ENCODE assay signal across 8 mouse cellular contexts in the genomic region with DNA sequence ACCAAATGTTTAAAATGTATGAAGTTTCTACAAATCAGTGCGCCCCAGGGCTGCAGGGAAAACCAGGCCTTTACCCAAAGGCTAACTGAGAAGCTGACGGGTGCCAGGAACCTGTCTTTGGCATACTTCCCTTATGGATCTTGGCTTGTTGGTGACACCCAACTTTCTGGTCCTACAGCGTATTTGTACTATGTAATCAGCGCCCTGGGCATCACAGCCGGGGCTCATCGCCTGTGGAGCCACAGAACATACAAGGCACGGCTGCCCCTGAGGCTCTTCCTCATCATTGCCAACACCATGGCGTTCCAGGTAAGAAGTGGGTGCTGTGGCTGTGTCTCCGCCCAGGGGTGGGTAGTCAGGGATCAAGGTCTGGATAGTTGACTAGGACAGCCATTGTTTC. TPM values are rescaled to one million over a fixed set of nuclear protein-coding genes. Genes with fewer than 3 reads are reported as not detected.
DNase-seq lines count a peak whose midpoint lies in the region; ATAC-seq and TF ChIP-seq lines count a peak whose summit lies in the region.

No protein-coding gene starts in this region.

- H3K27me3 ChIP-seq in testis, adult 2 months (ENCODE audit: control insufficient read depth, insufficient read depth, low read length), result no peaks in the 10 kb centered on the region
- no peaks in the 10 kb centered on the region for H3K27me3 ChIP-seq in liver, embryonic 12.5 days (replicated peaks)
- H3K27me3 ChIP-seq in stomach, postnatal 0 days (ENCODE audit: control insufficient read depth, insufficient read depth, low read length), result no peaks in the 10 kb centered on the region

- no peak for TF ChIP-seq POLR2A in testis, adult 2 months (IDR thresholded peaks at IDR 0.05; ENCODE audit: control insufficient read depth, low read depth, low read length)

- no peak for TF ChIP-seq CTCF in testis, adult 2 months (IDR thresholded peaks at IDR 0.05; ENCODE audit: control insufficient read depth, insufficient read depth, insufficient replicate concordance, low read depth, low read length)
- no peak for TF ChIP-seq CTCF in stomach, postnatal 0 days (IDR thresholded peaks at IDR 0.05; ENCODE audit: low read depth)

- peak overlapping the region; percentile 93 for H3K4me2 ChIP-seq in liver, embryonic 12.5 days
- H3K4me2 ChIP-seq in stomach, postnatal 0 days (replicated peaks; ENCODE audit: low read depth), result peak overlapping the region; percentile 75

- WGBS in liver, embryonic 12.5 days (ENCODE audit: insufficient replicate concordance), result 82% methylated on average over 9 of the region's 9 CpGs
- WGBS in stomach, postnatal 0 days, result 50% methylated on average over 9 of the region's 9 CpGs

- TF ChIP-seq EP300 in stomach, postnatal 0 days (optimal IDR thresholded peaks at IDR 0.05), result no peak

- H3K4me3 ChIP-seq in testis, adult 2 months (ENCODE audit: control insufficient read depth, low read depth, low read length), result no peak overlapping the region; the same call in 1 of the 2 replicates
- H3K4me3 ChIP-seq in liver, embryonic 12.5 days, result peak overlapping the region; percentile 82
- H3K4me3 ChIP-seq in stomach, postnatal 0 days (ENCODE audit: low read depth, low read length), result peak overlapping the region; percentile 23

- H3K4me1 ChIP-seq in testis, adult 2 months (ENCODE audit: control insufficient read depth, insufficient read depth, low read length), result peaks cover 7% of the 10 kb centered on the region
- peaks cover 89% of the 10 kb centered on the region for H3K4me1 ChIP-seq in liver, embryonic 12.5 days
- peaks cover 10% of the 10 kb centered on the region for H3K4me1 ChIP-seq in stomach, postnatal 0 days (replicated peaks; ENCODE audit: control insufficient read depth, insufficient read depth)

- H3K9ac ChIP-seq in liver, embryonic 12.5 days, result peak overlapping the region; percentile 37
- 0 out of 2 replicates have a peak overlapping the region, but pooled peaks have one; percentile 27 for H3K9ac ChIP-seq in stomach, postnatal 0 days (ENCODE audit: low read length)

- peak; percentile 57 for DNase-seq in cerebellum, adult 9-11 months
- DNase-seq in cerebellum, adult 8-10 months, result no peak
- no peak for DNase-seq in testis, postnatal 10 days (ENCODE audit: low spot score)
- no peak for DNase-seq in stomach, postnatal 0 days (ENCODE audit: low spot score)
- no peak for DNase-seq in embryo, embryonic 9.5 days (ENCODE audit: extremely low spot score)
- no peak for DNase-seq in embryo, embryonic 10.5 days (ENCODE audit: low spot score)

- no peaks in the 10 kb centered on the region for H3K36me3 ChIP-seq in testis, adult 2 months (ENCODE audit: control insufficient read depth, insufficient read depth, low read length)
- H3K36me3 ChIP-seq in liver, embryonic 12.5 days, result peaks cover 80% of the 10 kb centered on the region
- peaks cover 30% of the 10 kb centered on the region for H3K36me3 ChIP-seq in stomach, postnatal 0 days (ENCODE audit: control insufficient read depth, insufficient read depth, low read length)

- H3K9me3 ChIP-seq in liver, embryonic 12.5 days (replicated peaks), result no peaks in the 10 kb centered on the region
- no peaks in the 10 kb centered on the region for H3K9me3 ChIP-seq in stomach, postnatal 0 days (ENCODE audit: control insufficient read depth, low read length)

- ATAC-seq in liver, embryonic 12.5 days, result no peak
- no peak for ATAC-seq in stomach, postnatal 0 days (ENCODE audit: low FRiP score, low TSS enrichment)

- peak overlapping the region; percentile 0 for H3K27ac ChIP-seq in testis, adult 2 months (ENCODE audit: control insufficient read depth, insufficient read depth, low read depth, low read length)
- peak overlapping the region; percentile 49; the same call in 1 of the 2 replicates for H3K27ac ChIP-seq in liver, embryonic 12.5 days
- H3K27ac ChIP-seq in stomach, postnatal 0 days (replicated peaks), result peak overlapping the region; percentile 6; the same call in 1 of the 2 replicates

RNA-seq across cellular contexts. Expression of gene Scd2, which starts 4.4 kb away (rescaled TPM):
- 60.9 and 71.6 TPM in 2 replicates for polyA plus RNA-seq in testis, adult 2 months (2012; rRNA removed)
- polyA plus RNA-seq in liver, embryonic 12.5 days (2016; fragmentation: Nextera tagmentation; extraction: Ambion mirVana), result 136 and 148 TPM in 2 replicates
- polyA plus RNA-seq in stomach, postnatal 0 days (2015; fragmentation: Nextera tagmentation; extraction: Ambion mirVana), result 29.5 and 34.0 TPM in 2 replicates

RNA-seq across cellular contexts. Expression of gene Scd4, which starts 35.0 kb away (rescaled TPM):
- polyA plus RNA-seq in testis, adult 2 months (2012; rRNA removed), result 0.22 and 0.37 TPM in 2 replicates
- 0.04 TPM in 1 of 2 replicates, not detected in the other for polyA plus RNA-seq in liver, embryonic 12.5 days (2016; fragmentation: Nextera tagmentation; extraction: Ambion mirVana)
- polyA plus RNA-seq in stomach, postnatal 0 days (2015; fragmentation: Nextera tagmentation; extraction: Ambion mirVana), result 0.08 TPM in 1 of 2 replicates, not detected in the other
